Mouse (Mus musculus) kidney, adult 18-20 months (tissue): ENCODE data around the gene Thbs1.

Experiments
- DNase-seq: peaks from one replicate; pipeline ENCODE4 v3.0.0; 2021

The Thbs1 gene

DNA sequence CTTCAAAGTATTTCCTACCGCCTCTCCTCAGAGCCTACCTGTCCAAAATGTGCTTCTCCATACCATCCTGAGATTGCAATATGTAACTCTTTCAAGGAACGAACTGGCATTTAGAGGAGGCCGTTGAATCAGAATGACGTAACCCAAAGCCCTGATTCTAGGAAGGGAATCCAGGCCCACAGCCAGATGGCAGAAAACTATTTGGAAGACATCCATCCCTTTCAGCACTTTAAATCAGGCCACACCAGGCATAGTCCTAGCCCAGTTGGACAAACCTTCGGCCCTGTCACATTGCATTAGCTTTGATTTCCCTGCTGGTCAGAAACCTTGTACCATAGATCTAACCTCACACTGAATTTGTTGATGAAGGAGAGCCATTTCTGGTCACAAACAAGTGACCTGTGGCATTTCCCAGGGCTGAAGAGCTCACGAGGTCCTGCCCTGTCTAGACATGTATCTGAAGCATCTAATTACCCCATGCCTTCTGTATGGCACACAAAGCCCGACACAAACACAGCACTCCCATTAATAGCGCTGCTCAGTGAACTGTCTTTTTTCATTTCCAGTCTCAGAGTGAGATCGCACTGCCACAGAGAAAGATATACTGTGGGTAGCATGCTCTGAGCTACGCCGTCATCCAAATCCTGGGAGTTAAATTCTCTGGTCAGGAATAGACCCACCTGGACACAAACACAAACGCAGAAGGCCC, 38.3 kb downstream of the Thbs1 start:
- peak; percentile 56 for DNase-seq

DNA sequence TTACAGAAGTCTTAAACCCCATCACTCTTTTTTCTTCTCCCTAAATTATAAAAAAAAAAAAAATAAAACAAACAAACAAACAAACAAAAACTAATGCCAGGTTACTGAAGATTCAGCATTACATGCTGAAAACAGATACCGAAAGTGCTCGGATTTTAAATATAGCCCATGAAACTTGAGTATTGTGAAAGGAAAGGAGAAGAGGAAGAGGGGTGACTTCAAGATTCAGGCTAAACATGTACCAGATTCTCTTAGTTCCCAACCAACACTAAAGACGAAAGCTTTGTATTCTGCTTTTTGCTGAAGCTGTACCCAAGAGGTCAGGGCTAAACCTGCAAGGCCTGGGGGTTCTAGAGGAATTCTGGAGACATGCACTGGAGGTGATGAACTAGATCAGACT, 46.4 kb downstream of the Thbs1 start:
- no peak for DNase-seq

DNA sequence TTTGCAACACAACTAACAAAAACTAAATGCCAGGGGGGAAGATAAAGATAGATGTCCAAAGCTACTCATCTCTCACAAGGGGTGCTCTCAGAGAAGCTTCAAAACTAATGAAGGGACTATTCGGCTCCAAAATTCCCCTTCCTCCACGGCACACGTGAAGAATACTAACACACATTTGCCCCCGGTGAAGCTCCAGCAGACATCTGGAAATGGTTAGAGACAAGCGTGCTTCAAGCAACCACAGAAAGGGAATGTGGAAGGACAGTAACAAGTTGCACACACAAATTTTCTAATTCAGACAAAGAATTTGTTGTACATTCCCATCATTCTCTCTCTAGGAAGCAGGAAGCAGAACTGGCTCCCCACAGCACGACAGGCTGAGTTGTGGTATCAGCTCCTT, 47.5 kb downstream of the Thbs1 start:
- DNase-seq: no peak

DNA sequence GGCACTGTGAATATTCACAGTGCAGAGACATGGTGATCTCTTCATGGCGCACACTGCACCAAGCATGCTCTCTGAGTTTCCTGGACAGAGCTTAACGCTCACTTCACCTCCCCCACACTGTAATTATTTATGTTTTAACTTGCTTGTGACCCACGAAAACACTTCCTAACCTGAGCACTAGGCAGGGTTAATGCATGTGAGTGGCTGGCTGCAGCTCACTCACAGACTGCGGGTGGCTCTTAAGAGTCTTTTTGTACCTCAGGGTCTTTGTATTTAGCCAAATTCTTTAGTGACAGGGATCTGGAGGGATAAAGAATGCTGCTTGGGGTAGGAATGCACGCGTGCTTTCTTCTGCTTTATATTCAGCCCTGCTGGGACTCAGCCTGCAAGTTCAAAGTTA, 48.9 kb downstream of the Thbs1 start:
- DNase-seq: no peak

DNA sequence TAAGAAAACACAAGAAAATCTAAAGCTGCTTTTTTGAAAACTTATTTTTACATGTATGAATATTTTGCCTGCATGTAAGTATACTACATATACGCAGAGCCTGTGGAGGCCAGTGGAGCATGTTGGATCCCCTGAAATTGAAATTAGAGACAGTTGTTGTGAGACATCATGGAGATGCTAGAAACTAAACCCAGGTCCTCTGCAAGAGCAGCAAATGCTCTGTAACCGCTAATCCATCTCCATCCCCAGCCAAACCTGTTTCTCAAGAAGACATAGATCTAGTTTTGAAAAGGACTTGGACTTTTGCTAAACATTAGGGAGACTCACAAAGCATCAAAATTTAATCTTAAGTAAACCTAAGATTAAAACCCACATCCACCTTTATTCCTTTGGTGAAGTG, 49.3 kb downstream of the Thbs1 start:
- no peak for DNase-seq

DNA sequence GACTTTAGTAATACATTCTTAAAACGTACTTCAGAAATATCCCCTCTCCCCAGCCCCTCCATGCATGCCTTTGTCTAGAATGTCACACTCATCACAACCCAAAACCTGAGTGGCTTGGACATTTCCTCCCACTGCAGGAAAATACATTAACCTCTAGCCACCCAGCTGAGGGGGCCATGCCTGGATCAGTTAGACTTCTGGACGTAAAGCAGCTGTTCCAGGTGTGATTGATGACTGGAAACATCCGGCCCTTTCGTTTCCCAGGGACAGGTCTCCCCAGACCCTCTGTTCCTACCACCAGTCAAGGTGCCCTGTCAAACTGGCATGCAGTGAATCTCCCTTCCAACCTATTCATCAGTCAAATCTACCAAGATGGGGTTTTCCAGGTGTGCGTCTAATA, 50.8 kb downstream of the Thbs1 start:
- no peak for DNase-seq

DNA sequence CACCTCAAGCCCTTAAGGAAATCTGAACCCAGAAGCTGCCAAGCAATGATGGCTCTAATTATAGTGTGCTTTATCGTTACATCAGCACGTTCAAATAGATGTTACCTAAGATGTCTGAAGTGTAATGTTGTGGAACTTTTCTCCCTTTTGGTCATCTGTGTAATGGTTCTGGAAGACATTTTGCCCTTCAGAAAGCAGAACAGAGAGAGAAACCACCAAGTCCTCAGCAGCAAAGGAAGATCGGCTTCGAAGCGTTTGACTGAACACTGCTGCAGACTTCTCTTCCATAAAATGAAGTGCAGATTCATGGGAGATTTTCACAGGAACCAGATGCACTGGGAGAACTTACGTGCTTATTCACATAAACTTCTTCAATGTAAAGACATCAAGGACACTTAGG, 52.5 kb downstream of the Thbs1 start:
- no peak for DNase-seq

DNA sequence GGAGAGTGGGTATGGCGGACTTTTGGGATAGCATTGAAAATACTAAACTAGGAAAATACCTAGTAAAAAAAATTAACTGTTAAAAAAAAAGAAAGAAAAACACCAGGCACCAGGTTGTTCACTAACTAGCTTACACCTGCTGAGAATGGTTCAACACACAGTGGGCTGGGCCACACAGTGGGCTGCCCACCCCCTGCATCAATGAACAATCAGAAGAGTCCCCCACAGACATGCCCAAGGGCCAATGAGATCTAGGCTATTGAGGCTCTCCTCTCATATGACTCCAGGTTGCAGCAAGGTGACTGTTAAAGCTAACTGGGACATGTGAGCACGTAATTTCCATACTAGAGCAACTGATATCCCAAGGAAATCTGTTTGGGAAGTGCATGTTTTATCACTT, 54.0 kb downstream of the Thbs1 start:
- DNase-seq: no peak

DNA sequence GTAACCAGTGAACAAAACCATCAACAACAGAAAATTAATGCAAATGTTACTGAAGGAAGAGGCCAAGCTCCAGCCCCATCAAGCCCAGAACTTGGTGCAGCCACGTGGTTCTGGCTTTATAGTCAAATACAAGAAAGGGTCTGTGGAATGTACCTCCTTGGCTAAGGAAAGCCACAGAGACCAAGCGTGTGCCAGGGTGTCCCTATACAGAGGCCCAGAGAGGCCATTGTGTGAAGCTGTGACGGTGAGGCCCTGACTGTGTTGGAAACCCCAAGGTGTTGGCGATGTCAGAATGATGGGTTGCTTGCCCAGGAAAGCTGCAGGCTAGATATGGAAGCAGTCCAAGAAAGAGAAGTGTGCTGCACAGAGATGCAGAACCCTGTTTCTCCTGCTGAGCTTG, 56.1 kb downstream of the Thbs1 start:
- no peak for DNase-seq

DNA sequence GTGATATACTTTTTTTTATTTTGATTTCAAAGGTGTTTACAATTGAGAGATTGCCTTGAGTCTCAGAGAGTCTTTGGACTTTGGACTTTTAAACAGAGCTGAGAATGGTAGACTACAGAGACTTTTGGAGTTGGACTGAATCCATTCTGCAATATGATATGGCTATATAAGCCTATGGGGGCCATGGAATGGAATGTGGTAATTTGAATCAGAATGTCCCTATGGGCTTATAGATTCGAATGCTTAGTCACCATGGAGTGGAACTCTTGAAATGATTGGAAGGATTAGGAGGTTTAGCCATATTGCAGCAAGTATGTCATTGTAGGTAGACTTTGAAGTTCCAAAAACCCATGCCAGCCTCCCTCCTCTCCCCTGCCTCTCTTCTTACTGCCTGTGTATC, 56.5 kb downstream of the Thbs1 start:
- no peak for DNase-seq

DNA sequence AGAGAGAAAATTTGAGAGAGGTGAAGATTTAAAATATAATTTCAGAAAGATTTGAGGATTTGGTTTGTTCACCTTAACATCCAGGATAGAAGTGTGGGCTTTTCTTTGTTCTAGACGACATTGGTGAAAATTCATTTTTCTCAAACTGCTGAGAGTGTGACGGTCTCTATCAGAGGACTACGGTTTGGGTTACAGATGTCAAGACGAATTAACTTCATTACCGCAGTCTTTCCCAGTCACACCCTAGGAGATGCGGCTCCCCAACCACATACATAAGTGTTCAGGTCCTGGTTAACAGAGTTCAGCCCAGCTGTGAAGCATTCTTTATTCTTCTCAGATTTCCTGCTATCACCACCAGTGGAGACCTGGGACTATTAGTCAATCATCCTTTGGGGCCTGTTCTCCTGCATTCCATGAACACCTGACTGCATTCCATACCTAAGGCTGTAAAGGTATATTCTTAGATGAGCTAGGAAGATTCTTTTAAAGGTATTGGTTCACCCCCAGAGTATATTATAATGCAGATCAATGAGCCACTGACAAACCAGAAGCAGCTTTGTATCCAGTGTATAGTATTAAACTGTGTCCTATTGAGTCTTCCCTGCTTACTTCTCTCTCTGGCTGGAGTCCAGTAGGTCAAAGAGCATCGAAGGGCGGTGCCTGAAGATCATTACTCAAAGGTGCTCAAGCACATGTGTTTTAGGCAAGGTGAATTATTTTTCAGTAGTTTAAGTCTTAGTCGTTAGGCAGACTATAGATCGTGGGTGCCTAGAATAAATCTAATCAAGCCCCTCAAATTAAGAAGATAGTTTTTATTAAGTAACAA, 63.1 kb downstream of the Thbs1 start:
- DNase-seq: peak; percentile 46
